Mouse (Mus musculus): Measurements from ENCODE around the gene Stk24.
"Not testable (repeated sequence)": the region's sequence is repeated elsewhere in the genome, so short reads cannot be mapped to it uniquely, and the experiment has no call there.

Gene Stk24

DNA sequence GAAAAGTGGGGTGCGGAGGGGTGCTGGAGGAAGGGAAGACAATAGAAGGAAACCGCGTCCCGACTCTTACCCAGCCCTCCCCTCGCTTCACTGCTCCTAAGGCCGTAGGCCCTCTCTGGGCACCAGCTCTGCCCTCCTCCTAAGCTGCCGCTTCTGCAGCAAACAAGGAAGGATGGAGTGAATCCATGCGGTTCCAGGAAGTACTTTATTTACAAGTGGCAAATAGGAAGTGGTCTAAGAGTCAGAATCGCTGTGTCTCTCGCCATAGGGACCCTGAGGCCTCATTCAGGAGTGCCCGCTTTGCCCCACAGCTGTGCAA lies at the start of gene Stk24:
Gene Stk24, minus strand, starts transcription at position 185 of the 319 bp plus-strand sequence.
- DNase-seq (ENCODE audit: low spot score in 2 of 2) = no peak

- no peak for DNase-seq (ENCODE audit: low spot score in 2 of 2)
These were observed 48.3 kb upstream of the Stk24 start for GRCm38 (mm10) chr14:121428148-121428547.

GRCm38 (mm10) chr14:121426743-121427142 lies 46.9 kb upstream of the Stk24 start:
- no peak for DNase-seq (ENCODE audit: low spot score in 2 of 2)

GRCm38 (mm10) chr14:121425004-121425793 lies 45.4 kb upstream of the Stk24 start:
- no peak for DNase-seq (ENCODE audit: low spot score in 2 of 2)

DNA sequence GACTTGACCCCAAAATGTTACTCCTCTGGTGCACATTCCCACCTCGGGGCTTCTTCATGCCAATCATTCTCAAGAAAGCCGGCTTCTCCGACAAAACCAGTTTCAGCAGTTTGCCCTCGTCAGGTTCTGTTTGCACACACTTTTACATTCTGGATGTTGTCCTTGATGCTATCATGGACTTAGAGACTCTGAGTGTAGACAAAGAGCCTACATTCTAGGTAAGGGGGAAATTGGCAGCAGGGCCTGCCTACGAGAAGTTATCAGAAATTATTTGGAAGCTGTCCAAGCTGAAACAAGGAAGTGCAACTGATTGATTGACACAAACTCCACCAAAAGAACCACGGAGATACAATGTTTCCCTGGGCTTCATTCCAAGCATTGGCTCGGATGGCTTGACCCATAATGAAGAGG lies 43.5 kb upstream of the Stk24 start:
- DNase-seq (ENCODE audit: low spot score in 2 of 2) = no peak

- no peak for DNase-seq (ENCODE audit: low spot score in 2 of 2)
These were observed 43.0 kb upstream of the Stk24 start for GRCm38 (mm10) chr14:121422664-121423340.

- no peak for DNase-seq (ENCODE audit: low spot score in 2 of 2)
These were observed 42.2 kb upstream of the Stk24 start for GRCm38 (mm10) chr14:121422000-121422399.

- no peak for DNase-seq (ENCODE audit: low spot score in 2 of 2)
These were observed 37.8 kb upstream of the Stk24 start for GRCm38 (mm10) chr14:121417594-121417993.

GRCm38 (mm10) chr14:121416626-121417319 lies 37.0 kb upstream of the Stk24 start:
- DNase-seq (ENCODE audit: low spot score in 2 of 2) = no peak

GRCm38 (mm10) chr14:121414635-121415241 lies 34.9 kb upstream of the Stk24 start:
- no peak for DNase-seq (ENCODE audit: low spot score in 2 of 2)

- DNase-seq (ENCODE audit: low spot score in 2 of 2) = not testable (repeated sequence)
These were observed 33.9 kb upstream of the Stk24 start for GRCm38 (mm10) chr14:121413726-121414125.

DNA sequence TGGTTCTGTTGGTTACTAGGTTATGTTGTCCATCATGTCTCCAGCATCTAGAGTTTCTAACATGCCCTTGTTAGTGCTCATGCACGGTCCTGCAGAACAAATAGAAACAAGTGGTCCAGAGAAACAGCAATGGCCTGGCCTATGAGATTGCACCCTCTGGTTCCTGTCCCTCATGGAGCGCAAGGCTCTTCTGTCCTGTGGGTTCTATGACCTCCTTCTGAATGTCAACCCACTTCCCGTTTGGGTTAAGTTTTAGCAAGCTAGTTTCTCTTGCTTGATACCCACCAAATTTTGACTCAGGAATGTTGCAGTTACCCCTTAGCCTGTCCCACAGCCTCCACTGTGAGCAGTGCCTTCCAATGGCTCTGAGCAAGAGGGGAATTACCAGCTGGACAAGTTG lies 29.1 kb upstream of the Stk24 start:
- DNase-seq (ENCODE audit: low spot score in 2 of 2) = no peak

DNA sequence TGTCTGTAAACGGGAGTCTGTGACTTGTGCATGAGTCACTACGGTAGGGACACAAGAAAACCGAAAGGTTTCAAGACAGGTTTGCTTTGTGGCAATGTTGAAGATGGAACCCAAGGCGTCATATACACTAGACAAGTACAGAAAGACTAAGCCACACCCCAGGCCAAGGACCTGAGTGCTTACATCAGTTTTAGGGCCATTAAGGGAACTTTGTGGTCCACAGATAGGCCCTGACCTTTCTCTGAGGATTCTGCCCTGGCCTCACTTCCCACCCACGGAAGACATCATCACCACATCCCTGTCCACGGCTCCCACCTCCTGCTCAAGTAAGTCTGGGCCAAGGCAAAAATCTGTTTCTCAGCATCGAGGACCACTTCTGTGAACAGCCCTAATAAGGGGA lies 27.1 kb upstream of the Stk24 start:
- DNase-seq (ENCODE audit: low spot score in 2 of 2) = no peak

GRCm38 (mm10) chr14:121405546-121405945 lies 25.7 kb upstream of the Stk24 start:
- no peak for DNase-seq (ENCODE audit: low spot score in 2 of 2)

DNA sequence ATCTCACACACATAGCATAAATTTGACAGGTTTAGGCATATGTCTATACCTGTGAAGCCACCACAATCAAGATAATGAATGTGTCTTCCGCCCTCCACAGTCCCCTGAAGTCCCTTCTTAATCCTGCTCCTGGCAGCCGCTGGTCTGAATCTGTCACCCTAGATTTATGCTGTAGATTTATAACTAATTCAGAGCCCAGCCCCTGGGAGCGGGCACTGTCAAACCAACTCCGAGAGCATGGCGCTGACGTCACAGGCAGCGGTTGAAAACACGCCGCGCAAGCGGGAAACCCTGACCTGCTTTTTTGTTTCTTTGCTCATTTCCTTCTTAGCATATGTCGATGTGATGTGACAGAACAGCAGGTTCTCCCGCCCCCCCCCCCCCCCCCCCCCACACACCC lies 25.3 kb upstream of the Stk24 start:
- no peak for DNase-seq (ENCODE audit: low spot score in 2 of 2)

GRCm38 (mm10) chr14:121399676-121400075 lies 19.9 kb upstream of the Stk24 start:
- no peak for DNase-seq (ENCODE audit: low spot score in 2 of 2)

DNA sequence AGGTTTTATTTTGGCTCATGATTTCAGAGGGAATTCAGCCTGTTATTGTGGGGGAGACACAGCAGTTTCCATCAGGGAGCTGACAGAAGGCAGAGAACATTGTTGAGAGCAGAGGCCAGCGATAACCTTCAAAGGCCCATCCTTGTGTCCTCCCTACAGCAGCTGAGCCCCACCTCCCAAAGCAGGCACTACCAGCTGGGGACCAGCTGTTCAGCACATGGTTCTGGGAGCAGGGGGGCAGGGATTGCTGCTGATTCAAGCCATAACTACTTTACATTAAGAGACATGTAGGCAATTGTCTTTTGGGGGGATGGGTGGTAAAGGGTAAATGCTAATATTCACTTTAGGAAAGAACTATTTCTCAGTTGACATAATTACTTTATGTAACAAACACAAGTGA lies 17.7 kb upstream of the Stk24 start:
- no peak for DNase-seq (ENCODE audit: low spot score in 2 of 2)

DNA sequence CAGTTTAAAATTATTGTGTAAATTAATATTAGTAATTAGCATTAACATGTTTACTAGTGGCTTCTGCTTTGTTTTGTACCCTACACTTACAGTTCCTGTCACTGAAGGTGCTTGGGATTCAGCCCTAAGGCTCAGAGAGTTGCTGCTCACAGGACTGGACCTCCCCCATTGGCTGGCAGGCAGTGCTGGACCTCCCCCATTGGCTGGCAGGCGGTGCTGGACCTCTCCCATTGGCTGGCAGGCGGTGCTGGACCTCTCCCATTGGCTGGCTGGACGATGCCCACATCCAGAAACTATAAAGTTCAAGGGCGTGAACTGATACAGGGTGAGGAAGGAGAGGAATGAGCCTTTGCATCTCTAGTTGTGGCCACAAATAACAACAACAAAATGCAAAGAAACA lies 15.3 kb upstream of the Stk24 start:
- no peak for DNase-seq (ENCODE audit: low spot score in 2 of 2)

DNA sequence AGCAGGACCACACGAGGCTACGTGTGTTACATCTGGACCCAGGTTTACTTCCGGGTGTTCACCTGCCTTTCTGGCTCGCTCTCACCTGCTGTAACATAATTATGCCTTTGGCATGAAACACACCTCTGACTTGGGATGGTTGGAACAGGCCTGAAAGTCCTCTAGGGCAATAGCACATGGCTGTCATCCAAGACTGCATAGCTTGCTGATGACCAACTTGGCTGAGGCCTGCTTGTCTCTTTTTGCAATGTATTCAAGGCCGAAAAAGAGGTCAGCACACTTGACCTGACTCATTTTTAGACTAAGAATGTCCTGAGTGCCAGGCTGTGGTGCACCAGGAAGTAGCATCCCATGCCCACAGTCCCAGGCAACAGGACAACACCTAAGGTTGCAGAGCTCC lies 12.1 kb upstream of the Stk24 start:
- DNase-seq (ENCODE audit: low spot score in 2 of 2) = no peak

GRCm38 (mm10) chr14:121387760-121388159 lies 7.9 kb upstream of the Stk24 start:
- DNase-seq (ENCODE audit: low spot score in 2 of 2) = no peak

DNA sequence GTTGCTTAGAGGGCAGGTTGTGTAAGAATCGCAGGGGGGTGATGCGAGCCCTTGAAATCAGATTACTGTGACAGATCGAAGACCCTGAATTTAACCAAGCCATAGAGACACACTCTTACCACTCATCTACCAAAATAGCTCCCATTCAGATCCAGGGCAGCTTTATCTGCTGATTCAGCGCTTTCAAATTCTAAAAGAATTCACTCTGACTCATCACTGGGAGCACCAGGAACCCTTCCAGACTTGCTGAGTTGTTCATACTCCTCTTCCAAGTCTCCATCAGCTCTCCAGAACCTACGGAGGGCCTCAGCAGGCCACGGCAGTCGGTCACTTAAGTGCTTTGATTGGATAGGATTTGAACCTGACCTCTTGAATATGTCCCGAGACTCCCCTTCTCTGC lies 5.6 kb upstream of the Stk24 start:
- no peak for DNase-seq (ENCODE audit: low spot score in 2 of 2)

DNA sequence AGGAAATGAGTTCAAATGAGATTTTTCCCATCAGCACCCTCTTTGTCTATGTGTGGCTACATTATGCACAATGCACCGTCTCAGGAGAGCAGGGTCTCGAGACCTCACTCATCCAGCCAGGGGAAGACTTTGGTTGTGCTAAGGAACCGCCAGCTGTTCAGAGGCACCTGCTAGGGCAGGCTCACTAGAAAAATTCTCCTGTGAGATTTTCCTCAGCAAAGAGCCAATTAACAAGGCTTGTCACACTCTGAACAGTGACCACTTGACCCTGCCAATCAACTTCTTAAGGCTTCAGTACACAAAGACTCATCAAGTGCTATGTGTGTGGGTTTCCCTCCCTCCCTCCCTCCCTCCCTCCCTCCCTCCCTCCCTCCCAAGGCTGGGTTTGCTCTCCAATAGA lies 4.0 kb upstream of the Stk24 start:
- no peak for DNase-seq (ENCODE audit: low spot score in 2 of 2)
